Mouse (Mus musculus) small intestine, adult 10 weeks (tissue): ENCODE results near the gene Sec22c. TPM values are rescaled to one million over a fixed set of nuclear protein-coding genes. Genes with fewer than 3 reads are reported as not detected.

ENCODE experiments used
- polyA plus RNA-seq: library from polyadenylated mRNA; stranded (reverse); fragments of 350-450 nt; fragmentation: Illumina TruSeq; extraction: RNeasy Lipid Tissue Mini Kit (QIAGEN cat#74804); gene quantifications from one replicate; pipeline ENCODE4 v1.2.3, GENCODE M21; 2014; ENCODE audit warnings: low replicate concordance

The Sec22c gene
- polyA plus RNA-seq, result 42.7 TPM

DNA sequence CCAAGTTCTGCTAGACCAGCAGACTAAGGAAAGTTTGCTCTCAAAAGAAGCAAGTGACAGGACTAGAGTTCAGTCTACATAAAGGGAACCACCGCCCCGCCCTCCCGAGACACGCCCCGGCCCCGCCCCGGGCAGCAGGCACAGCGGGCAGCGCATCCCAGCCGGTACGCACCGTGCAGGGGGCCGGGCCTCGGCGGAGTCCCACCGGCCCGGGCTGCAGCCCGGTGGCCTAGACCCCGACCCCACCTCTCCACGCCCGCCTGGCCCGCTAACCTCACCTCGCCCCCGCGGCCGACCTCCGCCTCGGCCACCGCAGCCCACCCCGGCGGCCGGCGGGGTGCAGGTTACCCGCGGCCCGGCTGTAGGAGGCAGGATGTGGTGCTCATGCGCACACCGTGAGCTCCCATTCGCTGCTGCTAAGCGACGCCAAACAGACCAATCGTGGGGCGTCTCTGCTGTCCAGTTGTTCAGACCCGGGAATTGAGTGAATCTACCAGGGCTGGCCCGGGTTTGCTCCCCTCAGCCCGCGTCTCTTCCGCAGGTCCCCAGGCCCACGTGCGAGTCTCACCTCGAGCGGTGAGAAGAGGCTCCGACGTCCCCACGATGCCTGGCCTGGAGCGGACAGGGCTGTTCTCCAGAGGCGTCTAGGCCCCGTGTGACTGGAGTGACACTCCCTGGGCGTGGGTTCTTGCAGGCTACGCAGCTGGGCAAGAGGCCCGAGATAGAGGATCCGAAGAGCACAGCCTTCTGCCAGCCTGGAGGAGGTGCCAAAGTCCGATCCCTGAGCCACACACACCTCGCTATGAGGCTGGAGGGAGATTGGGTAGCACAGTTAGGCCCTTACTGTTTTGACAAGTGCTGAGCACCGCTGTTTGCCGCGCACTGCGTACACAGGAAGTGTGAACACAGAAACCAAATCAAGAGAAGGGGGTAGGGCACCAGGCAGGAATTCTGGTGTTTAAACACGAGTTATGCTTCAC, at the start of gene Sec22c:
Gene Sec22c (minus strand): TSS at position 845 of the 980 bp plus-strand sequence.

DNA sequence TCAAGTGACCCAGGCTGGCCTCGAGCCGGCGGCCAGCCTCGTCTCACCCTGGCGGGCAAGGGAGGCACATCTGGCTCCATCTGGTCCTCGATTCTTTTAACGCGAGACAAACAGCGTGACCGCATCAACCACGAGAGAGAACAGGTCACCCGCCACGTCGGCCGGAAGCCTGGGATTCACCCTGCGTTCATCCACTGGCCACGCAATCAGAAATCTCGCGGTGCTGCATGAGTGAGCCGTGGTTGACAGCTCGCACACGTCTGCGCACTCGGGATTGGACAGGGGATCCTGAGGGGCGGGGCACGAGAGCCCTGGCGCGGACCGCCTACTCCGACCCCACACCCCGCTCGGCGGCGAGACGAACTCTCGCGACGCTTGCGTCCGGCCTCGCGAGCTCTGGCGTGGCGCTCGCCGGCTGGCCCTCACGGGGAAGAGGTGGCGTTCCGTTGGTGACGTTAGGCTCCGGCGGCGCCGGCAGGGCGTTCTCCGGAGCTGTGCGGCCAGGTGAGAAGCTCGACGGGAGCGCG, 13.6 kb upstream of the Sec22c start, which contains the start of gene Nktr:
Gene Nktr (plus strand): TSS at position 378 of the 527 bp plus-strand sequence.

DNA sequence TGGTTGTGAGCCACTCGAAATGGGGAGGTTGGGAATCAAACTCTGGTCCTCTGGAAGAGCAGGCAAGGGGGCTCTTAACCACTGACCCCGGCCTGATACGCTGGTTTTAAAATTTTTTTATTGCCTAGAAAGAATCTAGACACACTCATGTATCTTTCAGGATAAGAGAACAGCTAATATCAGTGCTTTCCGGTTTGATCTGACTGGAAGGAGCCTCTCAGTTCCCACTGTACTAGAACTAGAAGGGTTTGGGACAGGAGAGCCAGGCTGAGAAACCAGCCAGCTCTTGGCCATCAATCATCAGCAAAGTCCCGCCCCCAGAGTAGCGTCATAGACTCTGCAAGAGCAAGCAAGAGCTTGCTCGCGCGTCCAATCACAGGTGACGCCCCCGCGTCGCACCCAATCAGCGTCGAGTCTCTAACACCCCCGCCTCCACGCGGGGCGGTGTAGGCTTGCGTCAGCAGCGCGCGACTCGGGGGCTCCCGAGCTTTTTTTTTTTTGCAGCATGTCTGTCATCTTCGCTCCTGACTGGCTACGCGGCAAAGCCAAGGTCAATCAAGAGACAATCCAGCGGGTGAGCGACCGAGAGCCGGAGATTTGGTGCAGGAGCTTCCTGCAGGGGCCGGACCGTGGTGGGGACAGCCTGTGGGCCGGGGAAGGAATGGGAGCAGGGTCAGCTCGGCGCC, 4.8 kb upstream of the Sec22c start, which contains the start of gene Ss18l2:
Gene Ss18l2 (plus strand): TSS at position 432 of the 686 bp plus-strand sequence.

DNA sequence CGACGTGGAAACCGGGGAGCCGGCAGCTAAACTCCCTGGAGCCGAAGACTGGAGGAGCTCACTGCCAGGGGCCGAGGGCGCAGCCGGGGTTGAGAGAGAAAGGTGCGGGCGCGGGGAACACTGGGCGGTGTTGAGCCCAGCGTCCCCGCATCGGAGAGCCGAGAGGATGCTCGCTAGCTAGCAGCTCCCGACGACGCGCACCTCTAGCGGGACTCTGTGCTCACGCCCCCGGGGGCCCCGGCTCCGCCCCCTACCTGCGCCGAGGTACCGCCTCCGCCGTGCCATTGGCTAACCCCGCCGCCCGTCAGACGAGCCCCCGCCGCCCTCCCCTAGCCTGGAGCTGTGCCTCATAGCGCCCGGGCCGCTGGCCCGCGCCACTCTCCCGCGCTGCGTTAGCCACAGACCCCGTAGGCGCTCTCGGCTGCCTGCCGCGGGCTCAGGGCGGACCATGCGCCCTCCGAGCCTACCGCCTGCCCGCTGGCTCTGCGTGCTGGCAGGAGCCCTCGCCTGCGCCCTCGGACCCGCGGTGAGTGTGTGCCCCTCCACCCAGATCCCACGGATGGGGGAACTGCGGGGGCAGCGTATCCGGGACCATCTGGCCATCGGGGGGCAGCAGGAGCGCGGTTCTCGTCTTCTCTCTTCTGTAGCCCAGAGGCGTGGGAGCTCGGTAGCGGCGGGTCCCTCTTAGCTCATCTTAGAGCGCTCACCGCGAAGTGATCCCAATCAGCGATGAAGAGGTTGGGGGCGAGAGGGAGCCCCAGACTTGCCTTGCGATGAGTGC, 62.7 kb downstream of the Sec22c start, which contains the start of gene Vipr1:
Gene Vipr1 (plus strand): TSS at position 316 of the 781 bp plus-strand sequence.

DNA sequence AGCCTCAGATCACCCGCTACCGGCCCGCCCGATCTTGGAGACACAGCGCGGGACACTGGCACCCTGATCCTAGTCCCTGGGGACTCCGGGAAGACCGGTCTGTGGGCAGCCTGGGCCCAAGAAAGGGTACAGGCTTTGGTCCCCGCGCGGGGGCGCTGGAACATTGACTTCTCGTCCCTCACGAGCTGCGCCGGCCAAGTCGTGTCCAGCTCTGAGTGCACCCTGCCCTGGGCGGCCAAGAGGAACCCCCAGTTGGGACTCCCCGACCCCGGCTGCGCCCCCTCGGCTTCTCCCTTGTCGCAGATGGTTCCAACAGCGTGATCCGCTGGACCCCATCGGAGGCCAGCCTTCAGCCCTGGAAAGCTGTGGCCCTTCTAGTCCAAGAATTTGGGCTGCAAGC, 63.3 kb downstream of the Sec22c start, which contains the start of gene Lyzl4:
Gene Lyzl4 (minus strand): TSS at position 96 of the 400 bp plus-strand sequence.

Other genes with a start within 250 kb of the Sec22c start
- 15.9 TPM for gene Cck, start 209.8 kb downstream of the Sec22c start, polyA plus RNA-seq
- not detected for gene Lyzl4, start 63.4 kb downstream of the Sec22c start, polyA plus RNA-seq
- 25.4 TPM for gene Vipr1, start 62.8 kb downstream of the Sec22c start, polyA plus RNA-seq
- gene Ss18l2, start 4.8 kb upstream of the Sec22c start, polyA plus RNA-seq, result 47.5 TPM
- 212 TPM for gene Nktr, start 13.7 kb upstream of the Sec22c start, polyA plus RNA-seq
- 0.11 TPM for gene Zfp651, start 53.8 kb upstream of the Sec22c start, polyA plus RNA-seq
- not detected for gene Klhl40, start 72.1 kb upstream of the Sec22c start, polyA plus RNA-seq
- not detected for gene Hhatl, start 87.0 kb upstream of the Sec22c start, polyA plus RNA-seq
- gene Ccdc13, start 134.0 kb upstream of the Sec22c start, polyA plus RNA-seq, result not detected
- 57.2 TPM for gene Higd1a, start 152.9 kb upstream of the Sec22c start, polyA plus RNA-seq
- 0.41 TPM for gene Ackr2, start 192.9 kb upstream of the Sec22c start, polyA plus RNA-seq
- not detected for gene Cyp8b1, start 210.8 kb upstream of the Sec22c start, polyA plus RNA-seq
- gene Fam198a, start 245.5 kb upstream of the Sec22c start, polyA plus RNA-seq, result 0.11 TPM